In the genomic region with DNA sequence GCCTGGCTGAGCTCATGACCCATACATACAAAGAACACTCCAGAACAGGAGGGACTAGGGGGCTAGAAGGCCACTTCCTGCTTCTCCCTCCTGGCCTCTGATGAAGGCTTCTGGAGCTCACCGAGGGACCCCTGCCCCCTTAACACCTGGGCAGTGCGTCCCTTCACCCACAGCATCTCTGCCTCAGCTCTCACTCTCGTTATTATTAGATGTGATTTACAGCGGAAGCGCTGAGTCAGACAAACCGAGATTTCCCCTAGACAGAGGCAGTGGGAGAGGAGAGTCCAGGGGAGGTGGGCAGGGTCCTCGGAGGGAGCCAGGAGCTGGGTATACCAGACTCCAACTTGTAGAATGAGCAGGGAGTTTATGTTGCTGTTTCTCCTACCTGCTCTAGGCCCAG, we compare ENCODE assay signal across 13 mouse cellular contexts. TPM values are rescaled to one million over a fixed set of nuclear protein-coding genes. Genes with fewer than 3 reads are reported as not detected.
A peak's percentile ranks its signal among the peaks of the same experiment; 100 is the strongest.
DNase-seq lines count a peak whose midpoint lies in the region; ATAC-seq and TF ChIP-seq lines count a peak whose summit lies in the region.
"Had no signal": no experiment of that assay in that cellular context is flagged by ENCODE, and none has a peak within 500 bp of the region (broad histone marks: within the 10 kb centered on the region; RNA-seq: fewer than 3 reads in every experiment).

No protein-coding gene starts in this region.

- H3K9ac ChIP-seq in forebrain, embryonic 15.5 days (replicated peaks), result no peak overlapping the region
- H3K9ac ChIP-seq in midbrain, embryonic 12.5 days (replicated peaks), result peak overlapping the region; percentile 39; the same call in 1 of the 2 replicates
- no peak overlapping the region for H3K9ac ChIP-seq in lung, postnatal 0 days (replicated peaks; ENCODE audit: low read depth)
- H3K9ac ChIP-seq: liver, embryonic 13.5 days had no signal

- no peak for ATAC-seq in forebrain, embryonic 15.5 days (replicated peaks)
- no peak for ATAC-seq in midbrain, embryonic 12.5 days (ENCODE audit: low FRiP score, low read depth)
- no peak for ATAC-seq in lung, postnatal 0 days

- 30% methylated on average over 7 of the region's 7 CpGs for WGBS in forebrain, embryonic 15.5 days
- WGBS in midbrain, embryonic 12.5 days, result 35% methylated on average over 7 of the region's 7 CpGs
- WGBS in lung, postnatal 0 days, result 20% methylated on average over 7 of the region's 7 CpGs

- DNase-seq in cerebellum, adult 11-12 months, result peak; percentile 29
- no peak for DNase-seq in cerebellum, adult 9-10 months
- peak; percentile 49 for DNase-seq in A20 (ENCODE audit: low read depth, low spot score)
- no peak for DNase-seq in left cerebral cortex, adult 18-20 months (ENCODE audit: low spot score in 2 of 2)
- no peak for DNase-seq in layer of hippocampus, adult 9-11 months
- no peak for DNase-seq in lung, postnatal 0 days (ENCODE audit: low spot score)
- DNase-seq: kidney, adult 9 months; liver, embryonic 13.5 days; lung, postnatal 4 days; thymus, adult 2 months had no signal

- no peak overlapping the region for H3K4me2 ChIP-seq in forebrain, embryonic 15.5 days (replicated peaks)
- H3K4me2 ChIP-seq in midbrain, embryonic 12.5 days (replicated peaks), result peak overlapping the region; percentile 51
- no peak overlapping the region for H3K4me2 ChIP-seq in lung, postnatal 0 days (replicated peaks; ENCODE audit: low read depth, low read length)

- peak overlapping the region; percentile 95 for H3K27ac ChIP-seq in forebrain, embryonic 15.5 days (replicated peaks)
- H3K27ac ChIP-seq in midbrain, embryonic 12.5 days (replicated peaks), result peak overlapping the region; percentile 63; the same call in 1 of the 2 replicates
- H3K27ac ChIP-seq in lung, postnatal 0 days (ENCODE audit: low read length), result no peak overlapping the region
- H3K27ac ChIP-seq: liver, embryonic 13.5 days had no signal

- H3K4me3 ChIP-seq in forebrain, embryonic 15.5 days, result no peak overlapping the region
- H3K4me3 ChIP-seq in midbrain, embryonic 12.5 days, result no peak overlapping the region
- no peak overlapping the region for H3K4me3 ChIP-seq in lung, postnatal 0 days (ENCODE audit: low read depth, low read length)
- H3K4me3 ChIP-seq: liver, embryonic 13.5 days; myocyte had no signal

- no peak for TF ChIP-seq EP300 in lung, postnatal 0 days (IDR thresholded peaks at IDR 0.05)

- peaks cover 14% of the 10 kb centered on the region; the same call in 1 of the 2 replicates for H3K27me3 ChIP-seq in forebrain, embryonic 15.5 days
- H3K27me3 ChIP-seq in midbrain, embryonic 12.5 days, result peaks cover 63% of the 10 kb centered on the region
- H3K27me3 ChIP-seq in lung, postnatal 0 days (replicated peaks; ENCODE audit: insufficient read depth, low read length), result peaks cover 17% of the 10 kb centered on the region; the same call in 1 of the 2 replicates

- TF ChIP-seq CTCF in lung, postnatal 0 days (IDR thresholded peaks at IDR 0.05), result no peak

- H3K36me3 ChIP-seq in forebrain, embryonic 15.5 days, result peaks cover 3% of the 10 kb centered on the region; the same call in 1 of the 2 replicates
- peaks cover 6% of the 10 kb centered on the region; the same call in 1 of the 2 replicates for H3K36me3 ChIP-seq in midbrain, embryonic 12.5 days
- no peaks in the 10 kb centered on the region for H3K36me3 ChIP-seq in lung, postnatal 0 days (ENCODE audit: insufficient read depth, low read length)

- peaks cover 51% of the 10 kb centered on the region for H3K4me1 ChIP-seq in forebrain, embryonic 15.5 days
- peaks cover 55% of the 10 kb centered on the region for H3K4me1 ChIP-seq in midbrain, embryonic 12.5 days
- no peaks in the 10 kb centered on the region for H3K4me1 ChIP-seq in lung, postnatal 0 days (ENCODE audit: insufficient read depth, low read depth, low read length)

- no peaks in the 10 kb centered on the region for H3K9me3 ChIP-seq in forebrain, embryonic 15.5 days
- H3K9me3 ChIP-seq in midbrain, embryonic 12.5 days, result no peaks in the 10 kb centered on the region
- no peaks in the 10 kb centered on the region for H3K9me3 ChIP-seq in lung, postnatal 0 days (ENCODE audit: low read length)
- H3K9me3 ChIP-seq: liver, embryonic 13.5 days had no signal

RNA-seq across cellular contexts. Expression of gene Pou3f1, which starts 15.0 kb away (rescaled TPM):
- 21.5 and 21.8 TPM in 2 replicates for polyA plus RNA-seq in forebrain, embryonic 15.5 days (2015; fragmentation: Nextera tagmentation; extraction: Ambion mirVana)
- 26.2 and 30.5 TPM in 2 replicates for polyA plus RNA-seq in midbrain, embryonic 12.5 days (2016; fragmentation: Nextera tagmentation; extraction: Ambion mirVana)
- total RNA-seq in left cerebral cortex, adult 18-20 months (2021), result 10 to 100 TPM; 17.1 to 17.3 TPM
- polyA plus RNA-seq in lung, postnatal 0 days (2015; fragmentation: Nextera tagmentation; extraction: Ambion mirVana), result 0.10 and 0.14 TPM in 2 replicates
- polyA plus RNA-seq: liver, embryonic 13.5 days had no signal

RNA-seq across cellular contexts. Expression of gene Utp11, which starts 21.8 kb away (rescaled TPM):
- polyA plus RNA-seq in forebrain, embryonic 15.5 days (2015; fragmentation: Nextera tagmentation; extraction: Ambion mirVana), result 44.4 and 46.0 TPM in 2 replicates
- polyA plus RNA-seq in midbrain, embryonic 12.5 days (2016; fragmentation: Nextera tagmentation; extraction: Ambion mirVana), result 61.9 and 63.0 TPM in 2 replicates
- 10 to 100 TPM; 15.0 to 15.3 TPM for total RNA-seq in left cerebral cortex, adult 18-20 months (2021)
- 37.4 and 48.8 TPM in 2 replicates for polyA plus RNA-seq in lung, postnatal 0 days (2015; fragmentation: Nextera tagmentation; extraction: Ambion mirVana)

RNA-seq across cellular contexts. Expression of gene Fhl3, which starts 28.9 kb away (rescaled TPM):
- 1.6 and 2.2 TPM in 2 replicates for polyA plus RNA-seq in forebrain, embryonic 15.5 days (2015; fragmentation: Nextera tagmentation; extraction: Ambion mirVana)
- 2.6 and 4.1 TPM in 2 replicates for polyA plus RNA-seq in midbrain, embryonic 12.5 days (2016; fragmentation: Nextera tagmentation; extraction: Ambion mirVana)
- total RNA-seq in left cerebral cortex, adult 18-20 months (2021), result 1 to 10 TPM; 1.3 TPM
- polyA plus RNA-seq in lung, postnatal 0 days (2015; fragmentation: Nextera tagmentation; extraction: Ambion mirVana), result 5.2 and 5.8 TPM in 2 replicates

RNA-seq across cellular contexts. Expression of gene Sf3a3, which starts 43.0 kb away (rescaled TPM):
- 132 and 133 TPM in 2 replicates for polyA plus RNA-seq in forebrain, embryonic 15.5 days (2015; fragmentation: Nextera tagmentation; extraction: Ambion mirVana)
- 194 and 195 TPM in 2 replicates for polyA plus RNA-seq in midbrain, embryonic 12.5 days (2016; fragmentation: Nextera tagmentation; extraction: Ambion mirVana)
- total RNA-seq in left cerebral cortex, adult 18-20 months (2021), result 10 to 100 TPM; 33.9 to 42.3 TPM
- 49.1 and 57.1 TPM in 2 replicates for polyA plus RNA-seq in lung, postnatal 0 days (2015; fragmentation: Nextera tagmentation; extraction: Ambion mirVana)

Comparison
In these comparisons a context has a peak if more than half of its experiments do, and no peak if none do; other contexts are left out.
1. DNase-seq: peak in cerebellum, adult 11-12 months (single experiment) and A20 (single experiment); none in cerebellum, adult 9-10 months (single experiment), left cerebral cortex, adult 18-20 months (0 of 2), layer of hippocampus, adult 9-11 months (single experiment) and lung, postnatal 0 days (single experiment).
2. RNA of gene Pou3f1, which starts 15.0 kb away (polyA plus RNA-seq): 26.2 to 30.5 TPM in midbrain, embryonic 12.5 days and 21.5 to 21.8 TPM in forebrain, embryonic 15.5 days; 0.10 to 0.14 TPM in lung, postnatal 0 days; every median in the first group is over 10 times any median in the second.